Mouse (Mus musculus) heart, postnatal 0 days (tissue): ENCODE data around the gene Pip5k1b.

Experiments
- CTCF ChIP-seq: IDR thresholded peaks from 2 replicates; pipeline ENCODE4 v1.5.1; 2016; ENCODE audit warnings: antibody characterized with exemption, control low read depth, low read depth
- EP300 ChIP-seq: IDR thresholded peaks from 2 replicates; pipeline ENCODE4 v1.6.1; 2016; ENCODE audit warnings: antibody characterized with exemption, low read depth

DNA sequence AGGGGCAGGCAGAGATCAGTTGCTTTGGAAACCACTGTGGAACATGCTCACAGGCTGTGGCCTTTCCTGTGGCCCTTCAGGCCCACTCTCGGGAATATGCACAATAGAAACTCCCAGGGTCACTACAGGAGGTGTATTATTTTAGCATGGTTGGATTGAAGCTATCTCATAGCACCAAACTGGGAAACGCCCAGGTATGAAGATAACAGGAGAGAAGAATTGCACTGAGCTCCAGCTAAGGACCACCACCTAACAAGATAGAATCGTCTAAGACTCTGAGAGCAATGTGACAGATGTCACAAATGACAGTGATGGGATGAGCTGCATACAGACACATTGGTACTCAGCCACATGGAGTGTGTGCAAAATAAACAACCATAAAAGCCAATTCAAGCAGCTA is 281.4 kb downstream of the Pip5k1b start:
- TF ChIP-seq CTCF (no peak), EP300 (no peak)
